In genomic region chr16:35906887-35907286, GRCm38 (mm10) we compare ENCODE assay signal across 19 mouse cellular contexts. TPM values are rescaled to one million over a fixed set of nuclear protein-coding genes. Genes with fewer than 3 reads are reported as not detected.
DNase-seq lines count a peak whose midpoint lies in the region; ATAC-seq and TF ChIP-seq lines count a peak whose summit lies in the region.
"Had no signal": no experiment of that assay in that cellular context is flagged by ENCODE, and none has a peak within 500 bp of the region (broad histone marks: within the 10 kb centered on the region; RNA-seq: fewer than 3 reads in every experiment).

No protein-coding gene starts in this region.

- no peaks in the 10 kb centered on the region for H3K27me3 ChIP-seq in kidney, adult 2 months (replicated peaks; ENCODE audit: control insufficient read depth, insufficient read depth, low read length)
- H3K27me3 ChIP-seq in kidney, embryonic 15.5 days, result no peaks in the 10 kb centered on the region
- H3K27me3 ChIP-seq: CH12.LX; embryonic facial prominence, embryonic 13.5 days; heart, embryonic 13.5 days; limb, embryonic 13.5 days had no signal

- DNase-seq in gastrocnemius, adult 2 months, result no peak
- no peak for DNase-seq in gastrocnemius, adult 18-20 months (ENCODE audit: low spot score)
- DNase-seq in kidney, adult 2 months, result peak; percentile 84
- peak; percentile 28 for DNase-seq in adrenal gland, postnatal 25 days
- peak; percentile 21 to 57 for DNase-seq in kidney, postnatal 4 days
- no peak for DNase-seq in gastrocnemius, postnatal 14 days
- DNase-seq: lung, embryonic 14.5 days; lung, postnatal 4 days; retina, postnatal 1 day; thymus, adult 2 months had no signal

- H3K27ac ChIP-seq in gastrocnemius, adult 2 months, result peak overlapping the region; percentile 86
- H3K27ac ChIP-seq in kidney, adult 2 months (ENCODE audit: insufficient read depth, low read depth, low read length), result no peak overlapping the region
- no peak overlapping the region for H3K27ac ChIP-seq in kidney, embryonic 15.5 days
- H3K27ac ChIP-seq: embryonic facial prominence, embryonic 13.5 days; limb, embryonic 13.5 days had no signal

- WGBS in kidney, adult 2 months, result 35% methylated on average over 7 of the region's 7 CpGs
- WGBS in kidney, embryonic 15.5 days, result 49% methylated on average over 7 of the region's 7 CpGs

- no peak overlapping the region for H3K4me3 ChIP-seq in gastrocnemius, adult 2 months
- no peak overlapping the region for H3K4me3 ChIP-seq in kidney, adult 2 months (ENCODE audit: insufficient read depth, low read depth, low read length)
- no peak overlapping the region for H3K4me3 ChIP-seq in kidney, embryonic 15.5 days (replicated peaks)
- H3K4me3 ChIP-seq: embryonic facial prominence, embryonic 13.5 days; heart, embryonic 13.5 days; limb, embryonic 13.5 days had no signal

- TF ChIP-seq CTCF in gastrocnemius, adult 2 months (IDR thresholded peaks at IDR 0.05), result no peak
- TF ChIP-seq CTCF in kidney, adult 2 months (conservative IDR thresholded peaks at IDR 0.05; ENCODE audit: insufficient read depth, insufficient read length, low read depth, low read length), result no peak

- H3K9ac ChIP-seq in kidney, embryonic 15.5 days, result no peak overlapping the region
- H3K9ac ChIP-seq: embryonic facial prominence, embryonic 13.5 days; heart, embryonic 13.5 days; limb, embryonic 13.5 days; lung, embryonic 14.5 days had no signal

- no peak; the same call in 1 of the 2 replicates for ATAC-seq in kidney, embryonic 15.5 days (replicated peaks; ENCODE audit: low FRiP score)
- ATAC-seq in erythroblast, adult 5-6 weeks (replicated peaks; ENCODE audit: low FRiP score, poor library complexity, severe bottlenecking), result no peak
- ATAC-seq: forebrain, embryonic 16.5 days; hindbrain, embryonic 16.5 days had no signal

- H3K4me2 ChIP-seq in kidney, embryonic 15.5 days, result no peak overlapping the region
- H3K4me2 ChIP-seq: embryonic facial prominence, embryonic 13.5 days; heart, embryonic 13.5 days; limb, embryonic 13.5 days; lung, embryonic 14.5 days; midbrain, embryonic 11.5 days had no signal

- intact Hi-C loops in gastrocnemius, adult 2 months (cut with DNase I), result no loop called here
- intact Hi-C loops in gastrocnemius, postnatal 14 days (cut with DNase I; ENCODE audit: low total_unique reads), result no loop called here

- no peak for TF ChIP-seq POLR2A in kidney, adult 2 months (IDR thresholded peaks at IDR 0.05; ENCODE audit: low read depth, low read length)

- H3K36me3 ChIP-seq in kidney, adult 2 months (ENCODE audit: control insufficient read depth, insufficient read depth, low read length), result no peaks in the 10 kb centered on the region
- H3K36me3 ChIP-seq in kidney, embryonic 15.5 days, result no peaks in the 10 kb centered on the region
- H3K36me3 ChIP-seq: embryonic facial prominence, embryonic 13.5 days; heart, embryonic 13.5 days; limb, embryonic 13.5 days had no signal

- H3K9me3 ChIP-seq in kidney, embryonic 15.5 days (replicated peaks), result no peaks in the 10 kb centered on the region
- H3K9me3 ChIP-seq: limb, embryonic 13.5 days had no signal

- peaks cover 6% of the 10 kb centered on the region; the same call in 1 of the 2 replicates for H3K4me1 ChIP-seq in kidney, adult 2 months (ENCODE audit: control insufficient read depth, insufficient read depth, low read length)
- peaks cover 7% of the 10 kb centered on the region; the same call in 1 of the 2 replicates for H3K4me1 ChIP-seq in kidney, embryonic 15.5 days
- H3K4me1 ChIP-seq: embryonic facial prominence, embryonic 13.5 days; limb, embryonic 13.5 days had no signal

RNA-seq across cellular contexts. Expression of gene Parp9, which starts 31.4 kb away (rescaled TPM):
- total RNA-seq in gastrocnemius, adult 2 months (2021), result 1 to 10 TPM; 3.7 to 4.9 TPM
- total RNA-seq in gastrocnemius, adult 18-20 months (2021), result 1 to 10 TPM; 3.1 to 5.0 TPM
- 6.0 and 8.0 TPM in 2 replicates for polyA plus RNA-seq in kidney, adult 2 months (2012; rRNA removed)
- 4.5 and 5.5 TPM in 2 replicates for polyA plus RNA-seq in kidney, embryonic 15.5 days (2015; fragmentation: Nextera tagmentation; extraction: Ambion mirVana)
- total RNA-seq in adrenal gland, postnatal 25 days (2021), result 10.0 and 14.3 TPM in 2 replicates
- total RNA-seq in erythroblast, adult 5-6 weeks (2015; ENCODE audit: low replicate concordance), result 21.3 and 23.0 TPM in 2 replicates
- 30.7 and 41.3 TPM in 2 replicates for total RNA-seq in erythroblast, adult 5-6 weeks (2017; ENCODE audit: low replicate concordance)
- 1 to 10 TPM; 5.2 to 5.5 TPM for total RNA-seq in gastrocnemius, postnatal 14 days (2021)

RNA-seq across cellular contexts. Expression of gene Dtx3l, which starts 32.1 kb away (rescaled TPM):
- 1 to 10 TPM; 3.3 to 4.5 TPM for total RNA-seq in gastrocnemius, adult 2 months (2021)
- 1 to 10 TPM; 4.3 to 5.1 TPM for total RNA-seq in gastrocnemius, adult 18-20 months (2021)
- 4.2 and 5.4 TPM in 2 replicates for polyA plus RNA-seq in kidney, adult 2 months (2012; rRNA removed)
- 3.3 and 3.4 TPM in 2 replicates for polyA plus RNA-seq in kidney, embryonic 15.5 days (2015; fragmentation: Nextera tagmentation; extraction: Ambion mirVana)
- total RNA-seq in adrenal gland, postnatal 25 days (2021), result 6.9 and 10.8 TPM in 2 replicates
- total RNA-seq in erythroblast, adult 5-6 weeks (2015; ENCODE audit: low replicate concordance), result 13.3 and 15.0 TPM in 2 replicates
- 25.2 and 25.4 TPM in 2 replicates for total RNA-seq in erythroblast, adult 5-6 weeks (2017; ENCODE audit: low replicate concordance)
- 1 to 10 TPM; 4.5 to 4.9 TPM for total RNA-seq in gastrocnemius, postnatal 14 days (2021)

RNA-seq across cellular contexts. Expression of gene Parp14, which starts 35.5 kb away (rescaled TPM):
- 1 to 10 TPM; 2.9 to 4.4 TPM for total RNA-seq in gastrocnemius, adult 2 months (2021)
- 1 to 10 TPM; 2.1 to 3.5 TPM for total RNA-seq in gastrocnemius, adult 18-20 months (2021)
- polyA plus RNA-seq in kidney, adult 2 months (2012; rRNA removed), result 3.8 and 5.3 TPM in 2 replicates
- 1.1 and 1.2 TPM in 2 replicates for polyA plus RNA-seq in kidney, embryonic 15.5 days (2015; fragmentation: Nextera tagmentation; extraction: Ambion mirVana)
- 12.9 and 18.6 TPM in 2 replicates for total RNA-seq in adrenal gland, postnatal 25 days (2021)
- total RNA-seq in erythroblast, adult 5-6 weeks (2015; ENCODE audit: low replicate concordance), result 17.3 and 18.0 TPM in 2 replicates
- 34.6 and 34.8 TPM in 2 replicates for total RNA-seq in erythroblast, adult 5-6 weeks (2017; ENCODE audit: low replicate concordance)
- total RNA-seq in gastrocnemius, postnatal 14 days (2021), result 1 to 10 TPM; 3.0 to 3.3 TPM

Comparison
In these comparisons a context has a peak if more than half of its experiments do, and no peak if none do; other contexts are left out.
1. DNase-seq: peak in kidney, adult 2 months (single experiment), adrenal gland, postnatal 25 days (single experiment) and kidney, postnatal 4 days (2 of 2); none in gastrocnemius, adult 2 months (single experiment), gastrocnemius, adult 18-20 months (single experiment) and gastrocnemius, postnatal 14 days (single experiment).